Mouse (Mus musculus) large intestine, adult 2 months (tissue): ENCODE results near the gene Bcl11a. TPM values are rescaled to one million over a fixed set of nuclear protein-coding genes. Genes with fewer than 3 reads are reported as not detected.

Source experiments
- DNase-seq: peaks from one replicate; pipeline ENCODE4 v3.0.0-alpha.2; 2012; ENCODE audit warnings: low read depth, low spot score
- WGBS: fragments of 180-500 bp; shearing (Covaris S2); methylation state at CpG from one replicate; pipeline ENCODE4 v1.1.7; 2018; 5-methylcytosine and 5-hydroxymethylcytosine counted together
- polyA plus RNA-seq: library from polyadenylated mRNA; depleted of rRNA; stranded (reverse); fragments of >200 nt; gene quantifications from 2 replicates; pipeline ENCODE4 v1.2.3, GENCODE M21; 2012; rRNA removed

Gene Bcl11a
- polyA plus RNA-seq, result 2.8 and 3.8 TPM in 2 replicates

GRCm38 (mm10) chr11:24077795-24078705 is at the start of gene Bcl11a:
Gene Bcl11a (plus strand): TSS chr11:24078056.
- 2% methylated on average over 46 of the region's 51 CpGs for WGBS
- no peak for DNase-seq

GRCm38 (mm10) chr11:24044025-24044424 is 33.8 kb upstream of the Bcl11a start:
- 59% methylated on average over 6 of the region's 6 CpGs for WGBS
- no peak for DNase-seq

- peak; percentile 11 for DNase-seq
- 5% methylated on average over 28 of the region's 28 CpGs for WGBS
Measured at GRCm38 (mm10) chr11:24049226-24050031, 28.4 kb upstream of the Bcl11a start.

GRCm38 (mm10) chr11:24050032-24050757 is 27.7 kb upstream of the Bcl11a start:
- no peak for DNase-seq
- 65% methylated on average over 11 of the region's 11 CpGs for WGBS

- DNase-seq, result no peak
- WGBS, result 86% methylated on average over 6 of the region's 6 CpGs
Measured at GRCm38 (mm10) chr11:24052882-24053281, 25.0 kb upstream of the Bcl11a start.

- WGBS, result 36% methylated on average over 1 of the region's 1 CpGs
- no peak for DNase-seq
Measured at GRCm38 (mm10) chr11:24059137-24059536, 18.7 kb upstream of the Bcl11a start.

GRCm38 (mm10) chr11:24060428-24060827 is 17.4 kb upstream of the Bcl11a start:
- no peak for DNase-seq
- 30% methylated on average over 5 of the region's 5 CpGs for WGBS

GRCm38 (mm10) chr11:24061819-24062218 is 16.0 kb upstream of the Bcl11a start:
- no peak for DNase-seq
- 8% methylated on average over 14 of the region's 14 CpGs for WGBS

- 40% methylated on average over 9 of the region's 9 CpGs for WGBS
- DNase-seq, result no peak
Measured at GRCm38 (mm10) chr11:24062495-24063096, 15.3 kb upstream of the Bcl11a start.

GRCm38 (mm10) chr11:24064221-24064620 is 13.6 kb upstream of the Bcl11a start:
- WGBS, result 68% methylated on average over 6 of the region's 6 CpGs
- DNase-seq, result no peak

GRCm38 (mm10) chr11:24065313-24065712 is 12.5 kb upstream of the Bcl11a start:
- WGBS, result 48% methylated on average over 4 of the region's 4 CpGs
- DNase-seq, result no peak

- WGBS, result 8% methylated on average over 18 of the region's 18 CpGs
Measured at GRCm38 (mm10) chr11:24074021-24074591, 3.8 kb upstream of the Bcl11a start.

GRCm38 (mm10) chr11:24074634-24075104 is 3.2 kb upstream of the Bcl11a start, which contains the start of gene A830031A19Rik:
Gene A830031A19Rik (minus strand): TSS chr11:24075054.
- DNase-seq, result no peak
- 1% methylated on average over 11 of the region's 11 CpGs for WGBS

More at GRCm38 (mm10) chr11:24074021-24074591, 3.8 kb upstream of the Bcl11a start:
- DNase-seq, result no peak

GRCm38 (mm10) chr11:24075486-24076126 is 2.2 kb upstream of the Bcl11a start:
- DNase-seq, result no peak
- WGBS, result 2% methylated on average over 17 of the region's 17 CpGs

GRCm38 (mm10) chr11:24076127-24076650 is 1.7 kb upstream of the Bcl11a start:
- DNase-seq, result no peak
- WGBS, result under 1% methylated on average over 32 of the region's 32 CpGs

- under 1% methylated on average over 58 of the region's 59 CpGs for WGBS
- DNase-seq, result no peak
Measured at GRCm38 (mm10) chr11:24076821-24077730, 780 bp upstream of the Bcl11a start.

- no peak for DNase-seq
- WGBS, result under 1% methylated on average over 38 of the region's 38 CpGs
Measured at GRCm38 (mm10) chr11:24078706-24079316, 955 bp downstream of the Bcl11a start.
